In the genomic region with DNA sequence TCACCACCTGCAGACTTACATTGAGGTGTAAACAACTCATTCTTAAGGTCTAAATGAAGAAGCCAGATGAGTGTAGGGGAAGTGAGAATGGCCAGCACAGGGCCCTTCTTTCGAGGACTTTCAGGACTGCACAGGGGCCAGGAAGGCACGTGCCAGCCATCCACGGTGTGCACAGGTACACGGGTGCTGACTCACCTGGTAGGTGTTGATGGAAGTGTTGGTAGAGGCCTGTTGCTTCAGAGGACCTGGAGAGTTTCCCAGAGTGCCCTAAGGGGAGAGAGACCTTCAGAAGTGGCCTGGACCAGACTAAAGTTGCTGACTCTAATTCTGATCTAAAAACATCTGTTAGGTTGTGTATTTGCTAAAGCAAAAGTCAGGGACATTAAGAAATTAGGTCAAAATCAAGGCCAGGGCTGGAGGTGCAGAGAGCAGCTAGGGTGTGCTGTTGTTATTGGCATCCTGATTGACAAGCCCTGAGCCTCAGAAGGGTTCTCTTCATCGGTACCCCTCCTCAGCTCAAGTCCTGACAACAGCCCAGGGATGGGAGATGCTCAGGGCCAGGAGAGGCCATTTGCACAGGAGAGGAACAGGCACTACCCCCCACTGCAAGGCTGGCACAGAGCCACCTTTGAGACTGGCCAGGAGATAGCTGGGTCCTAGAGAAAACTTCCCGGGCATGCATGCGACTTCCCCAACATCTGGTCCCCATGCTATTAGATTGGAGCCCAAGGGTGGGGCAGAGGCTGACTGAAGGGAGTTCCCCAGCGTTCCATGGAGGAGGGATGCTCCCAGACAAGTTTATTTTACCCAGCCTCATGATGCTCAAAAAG, we compare ENCODE assay signal across 13 mouse cellular contexts. TPM values are rescaled to one million over a fixed set of nuclear protein-coding genes. Genes with fewer than 3 reads are reported as not detected.
A peak's percentile ranks its signal among the peaks of the same experiment; 100 is the strongest.
DNase-seq lines count a peak whose midpoint lies in the region; ATAC-seq and TF ChIP-seq lines count a peak whose summit lies in the region.
"Had no signal": no experiment of that assay in that cellular context is flagged by ENCODE, and none has a peak within 500 bp of the region (broad histone marks: within the 10 kb centered on the region; RNA-seq: fewer than 3 reads in every experiment).

No protein-coding gene starts in this region.

- H3K36me3 ChIP-seq in liver, postnatal 0 days (replicated peaks; ENCODE audit: insufficient read depth, low read length) = no peaks in the 10 kb centered on the region
- no peaks in the 10 kb centered on the region for H3K36me3 ChIP-seq in liver, embryonic 11.5 days (ENCODE audit: control insufficient read depth, insufficient read depth, low read length)

- no peak overlapping the region for H3K4me2 ChIP-seq in liver, postnatal 0 days (ENCODE audit: low read depth, low read length)
- H3K4me2 ChIP-seq in liver, embryonic 11.5 days = no peak overlapping the region

- H3K9me3 ChIP-seq in liver, postnatal 0 days (ENCODE audit: low read length) = no peaks in the 10 kb centered on the region
- no peaks in the 10 kb centered on the region for H3K9me3 ChIP-seq in liver, embryonic 11.5 days (ENCODE audit: control insufficient read depth, low read length)

- WGBS in liver, postnatal 0 days (ENCODE audit: insufficient replicate concordance) = 60% methylated on average over 8 of the region's 8 CpGs
- WGBS in liver, embryonic 11.5 days = 81% methylated on average over 8 of the region's 8 CpGs

- peaks cover 21% of the 10 kb centered on the region for H3K4me1 ChIP-seq in liver, postnatal 0 days (ENCODE audit: insufficient read depth)
- H3K4me1 ChIP-seq in liver, embryonic 11.5 days (replicated peaks; ENCODE audit: control insufficient read depth, insufficient read depth, low read length) = no peaks in the 10 kb centered on the region

- no peaks in the 10 kb centered on the region for H3K27me3 ChIP-seq in liver, postnatal 0 days (ENCODE audit: insufficient read depth, low read length)
- H3K27me3 ChIP-seq in liver, embryonic 11.5 days (replicated peaks; ENCODE audit: control insufficient read depth, insufficient read depth, low read length) = no peaks in the 10 kb centered on the region

- TF ChIP-seq CTCF in liver, postnatal 0 days (IDR thresholded peaks at IDR 0.05; ENCODE audit: low read depth) = no peak

- TF ChIP-seq EP300 in liver, postnatal 0 days (IDR thresholded peaks at IDR 0.05; ENCODE audit: low read depth) = peak; percentile 39; the same call in 1 of the 2 replicates

- no peak overlapping the region for H3K4me3 ChIP-seq in liver, postnatal 0 days (ENCODE audit: low read depth, low read length)
- no peak overlapping the region for H3K4me3 ChIP-seq in liver, embryonic 11.5 days (ENCODE audit: low read depth, low read length)
- H3K4me3 ChIP-seq: erythroblast, embryonic 14.5 days had no signal

- peak; percentile 61 for ATAC-seq in liver, postnatal 0 days
- no peak for ATAC-seq in liver, embryonic 11.5 days (replicated peaks; ENCODE audit: low FRiP score)

- intact Hi-C loops in heart, postnatal 25 days (cut with DNase I) = no loop called here

- DNase-seq in liver, postnatal 0 days = peak; percentile 45
- DNase-seq in liver, embryonic 11.5 days (ENCODE audit: low spot score) = no peak
- peak; percentile 51 for DNase-seq in adrenal gland, adult 8-10 months
- DNase-seq in cerebellum, adult 18-20 months = peak; percentile 43 to 49
- DNase-seq in heart, postnatal 25 days (ENCODE audit: low spot score) = peak; percentile 16
- no peak for DNase-seq in lung, postnatal 14 days
- no peak for DNase-seq in embryo, embryonic 10 days (ENCODE audit: low spot score)
- DNase-seq: lung, adult 2 months; thymus, postnatal 14 days had no signal

- H3K27ac ChIP-seq in liver, postnatal 0 days (ENCODE audit: low read depth) = peak overlapping the region; percentile 84
- no peak overlapping the region for H3K27ac ChIP-seq in liver, embryonic 11.5 days (ENCODE audit: low read depth, low read length)

- H3K9ac ChIP-seq in liver, postnatal 0 days (replicated peaks) = no peak overlapping the region
- H3K9ac ChIP-seq in liver, embryonic 11.5 days (ENCODE audit: low read depth, low read length) = no peak overlapping the region

RNA-seq across cellular contexts. Expression of gene Ackr2, which starts 5.5 kb away (rescaled TPM):
- 1.0 and 1.1 TPM in 2 replicates for polyA plus RNA-seq in liver, postnatal 0 days (2015; fragmentation: Nextera tagmentation; extraction: Ambion mirVana)
- polyA plus RNA-seq in liver, embryonic 11.5 days (2014; fragmentation: Nextera tagmentation; extraction: Ambion mirVana) = 0.19 and 0.21 TPM in 2 replicates
- 1 to 10 TPM in 1 of 4 experiments, under 1 TPM in 3; 0.77 to 2.1 (median 0.88) TPM for total RNA-seq in adrenal gland, adult 8-10 months (2022)
- total RNA-seq in heart, postnatal 25 days (2021) = 1 to 10 TPM; 2.5 to 3.7 TPM
- polyA plus RNA-seq: erythroblast, embryonic 14.5 days had no signal

RNA-seq across cellular contexts. Expression of gene Cyp8b1, which starts 12.4 kb away (rescaled TPM):
- 130 and 144 TPM in 2 replicates for polyA plus RNA-seq in liver, postnatal 0 days (2015; fragmentation: Nextera tagmentation; extraction: Ambion mirVana)
- not detected in 2 replicates for polyA plus RNA-seq in liver, embryonic 11.5 days (2014; fragmentation: Nextera tagmentation; extraction: Ambion mirVana)
- total RNA-seq in adrenal gland, adult 8-10 months (2022) = under 1 TPM; 0.54 to 0.84 (median 0.72) TPM
- total RNA-seq in heart, postnatal 25 days (2021) = not detected
- total RNA-seq: heart, adult 18-20 months; monocyte, adult 5-6 weeks had no signal
- polyA plus RNA-seq: erythroblast, embryonic 14.5 days; intestine, embryonic 14.5 days had no signal

RNA-seq across cellular contexts. Expression of gene Higd1a, which starts 45.5 kb away (rescaled TPM):
- 126 and 134 TPM in 2 replicates for polyA plus RNA-seq in liver, postnatal 0 days (2015; fragmentation: Nextera tagmentation; extraction: Ambion mirVana)
- 205 and 214 TPM in 2 replicates for polyA plus RNA-seq in liver, embryonic 11.5 days (2014; fragmentation: Nextera tagmentation; extraction: Ambion mirVana)
- 100 to 1,000 TPM in 1 of 4 experiments, 10 to 100 TPM in 3; 86.5 to 102 (median 87.4) TPM for total RNA-seq in adrenal gland, adult 8-10 months (2022)
- 100 to 1,000 TPM; 208 to 239 TPM for total RNA-seq in heart, postnatal 25 days (2021)

RNA-seq across cellular contexts. Expression of gene Fam198a, which starts 47.1 kb away (rescaled TPM):
- 0.31 and 0.32 TPM in 2 replicates for polyA plus RNA-seq in liver, postnatal 0 days (2015; fragmentation: Nextera tagmentation; extraction: Ambion mirVana)
- 0.18 and 0.21 TPM in 2 replicates for polyA plus RNA-seq in liver, embryonic 11.5 days (2014; fragmentation: Nextera tagmentation; extraction: Ambion mirVana)
- total RNA-seq in adrenal gland, adult 8-10 months (2022) = 1 to 10 TPM; 1.8 to 2.7 (median 2.3) TPM
- total RNA-seq in heart, postnatal 25 days (2021) = under 1 TPM; 0.94 to 0.98 TPM
- total RNA-seq: monocyte, adult 5-6 weeks had no signal
- polyA plus RNA-seq: erythroblast, embryonic 14.5 days had no signal

Comparison
In these comparisons a context has a peak if more than half of its experiments do, and no peak if none do; other contexts are left out.
1. DNase-seq: peak in liver, postnatal 0 days (single experiment), adrenal gland, adult 8-10 months (single experiment), cerebellum, adult 18-20 months (2 of 2) and heart, postnatal 25 days (single experiment); none in liver, embryonic 11.5 days (single experiment), lung, postnatal 14 days (single experiment) and embryo, embryonic 10 days (single experiment).